Mouse (Mus musculus) intestine, postnatal 0 days (tissue): ENCODE measurements around the gene Krt25. TPM values are rescaled to one million over a fixed set of nuclear protein-coding genes. Genes with fewer than 3 reads are reported as not detected.

Experiments used
- ATAC-seq: fragments of 200-750 bp; cut with Nextera tagmentation; 2 replicates; pipeline ENCODE4 v1.8.0; 2017; ENCODE audit warnings: mild to moderate bottlenecking, moderate TSS enrichment, moderate library complexity
- H3K27ac ChIP-seq: fragments of 300-500 bp; sonication (generic); 2 replicates; pipeline ENCODE4 v1.5.1; 2014; ENCODE audit warnings: mild to moderate bottlenecking, low read depth, low read length, moderate library complexity
- H3K27me3 ChIP-seq: fragments of 300-500 bp; sonication (generic); replicated peaks from 2 replicates; pipeline ENCODE4 v1.6.1; 2014; ENCODE audit warnings: low read length, mixed read lengths; ENCODE audit not compliant: control insufficient read depth, insufficient read depth
- H3K36me3 ChIP-seq: fragments of 300-500 bp; sonication (generic); 2 replicates; pipeline ENCODE4 v1.6.1; 2014; ENCODE audit warnings: mild to moderate bottlenecking, moderate library complexity; ENCODE audit not compliant: control insufficient read depth, insufficient read depth
- H3K4me1 ChIP-seq: fragments of 300-500 bp; sonication (generic); replicated peaks from 2 replicates; pipeline ENCODE4 v1.6.1; 2014; ENCODE audit warnings: antibody characterized with exemption, low read length, mixed read lengths; ENCODE audit not compliant: control insufficient read depth, insufficient read depth
- H3K4me2 ChIP-seq: fragments of 300-500 bp; sonication (generic); replicated peaks from 2 replicates; pipeline ENCODE4 v1.6.1; 2014; ENCODE audit warnings: low read depth, mild to moderate bottlenecking, moderate library complexity
- H3K4me3 ChIP-seq: fragments of 300-500 bp; sonication (generic); 2 replicates; pipeline ENCODE4 v1.5.1; 2014; ENCODE audit warnings: low read depth, low read length
- H3K9ac ChIP-seq: fragments of 300-500 bp; sonication (generic); 2 replicates; pipeline ENCODE4 v1.6.1; 2014; ENCODE audit warnings: mild to moderate bottlenecking, low read depth, low read length
- H3K9me3 ChIP-seq: fragments of 300-500 bp; sonication (generic); 2 replicates; pipeline ENCODE4 v1.6.1; 2016; ENCODE audit warnings: mixed run types; ENCODE audit not compliant: control insufficient read depth
- CTCF ChIP-seq: sonication (generic); IDR thresholded peaks from 2 replicates; pipeline ENCODE4 v1.5.1; 2016; ENCODE audit warnings: low read depth, mild to moderate bottlenecking, control low read depth, antibody characterized with exemption, moderate library complexity
- WGBS: fragments of 180-500 bp; shearing (Covaris S2); extraction: QIAGEN DNeasy Blood & Tissue Kit; methylation state at CpG from one replicate; pipeline ENCODE4 v1.1.7; 2014; 5-methylcytosine and 5-hydroxymethylcytosine counted together
- polyA plus RNA-seq: library from polyadenylated mRNA; unstranded; fragments of >200 nt; fragmentation: Nextera tagmentation; extraction: Ambion mirVana; gene quantifications from 2 replicates; pipeline ENCODE4 v1.2.1, GENCODE M21; 2015

The Krt25 gene
- polyA plus RNA-seq = 0.26 and 0.52 TPM in 2 replicates

GRCm38 (mm10) chr11:99322851-99323250, at the start of gene Krt25:
TSS of gene Krt25 (minus strand) at chr11:99322951.
- no peak within 1 kb of the TSS for H3K4me3 ChIP-seq
- ATAC-seq = no peak
- WGBS = 91% methylated on average over 11 of the region's 11 CpGs

DNA sequence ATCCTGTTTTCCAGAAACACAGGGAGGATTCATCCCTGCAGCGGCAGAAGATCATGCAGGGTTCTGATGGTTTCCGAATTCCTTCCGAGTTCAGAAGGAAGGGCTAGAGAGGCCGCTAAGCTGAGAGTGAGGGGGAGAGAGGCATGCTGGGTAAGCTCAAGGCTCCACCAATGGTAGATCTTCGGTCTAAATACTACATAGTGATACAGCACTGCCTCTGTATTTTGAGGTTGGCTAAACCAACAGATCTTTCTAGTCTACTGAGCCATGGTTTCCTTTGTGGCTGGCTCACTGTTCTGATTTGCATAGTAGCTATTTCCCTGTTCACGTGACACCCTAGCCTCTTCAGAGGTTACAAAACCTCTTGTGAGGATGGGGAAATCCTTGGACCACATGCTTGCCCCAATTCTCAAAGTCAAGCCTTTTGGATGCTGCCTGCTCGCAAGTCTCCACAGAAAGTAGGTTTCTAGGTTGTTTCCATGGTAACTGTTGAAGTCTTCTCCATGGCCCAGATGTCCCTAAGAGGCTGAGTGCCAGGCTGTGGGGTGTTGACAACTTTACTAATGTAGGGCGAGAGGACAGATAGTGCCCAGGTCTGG, 47.2 kb upstream of the Krt25 start:
- no peak for ATAC-seq
- H3K9me3 ChIP-seq = no peaks in the 10 kb centered on the region
- no peak overlapping the region for H3K4me2 ChIP-seq
- 86% methylated on average over 8 of the region's 8 CpGs for WGBS
- no peak for TF ChIP-seq CTCF
- H3K36me3 ChIP-seq = no peaks in the 10 kb centered on the region
- H3K27ac ChIP-seq = no peak overlapping the region
- no peaks in the 10 kb centered on the region for H3K27me3 ChIP-seq
- no peaks in the 10 kb centered on the region for H3K4me1 ChIP-seq
- no peak overlapping the region for H3K9ac ChIP-seq
- no peak overlapping the region for H3K4me3 ChIP-seq

More at GRCm38 (mm10) chr11:99322851-99323250, at the start of gene Krt25:
- no peaks in the 10 kb centered on the region for H3K36me3 ChIP-seq
- TF ChIP-seq CTCF = no peak
- no peak within 1 kb of the TSS for H3K9ac ChIP-seq
- H3K4me1 ChIP-seq = no peaks in the 10 kb centered on the region
- no peaks in the 10 kb centered on the region for H3K9me3 ChIP-seq
- 0 out of 2 replicates have a peak, but pooled peaks cover 3% of the 10 kb centered on the region for H3K27me3 ChIP-seq
- H3K4me2 ChIP-seq = no peak within 1 kb of the TSS
- no peak within 1 kb of the TSS for H3K27ac ChIP-seq

DNA sequence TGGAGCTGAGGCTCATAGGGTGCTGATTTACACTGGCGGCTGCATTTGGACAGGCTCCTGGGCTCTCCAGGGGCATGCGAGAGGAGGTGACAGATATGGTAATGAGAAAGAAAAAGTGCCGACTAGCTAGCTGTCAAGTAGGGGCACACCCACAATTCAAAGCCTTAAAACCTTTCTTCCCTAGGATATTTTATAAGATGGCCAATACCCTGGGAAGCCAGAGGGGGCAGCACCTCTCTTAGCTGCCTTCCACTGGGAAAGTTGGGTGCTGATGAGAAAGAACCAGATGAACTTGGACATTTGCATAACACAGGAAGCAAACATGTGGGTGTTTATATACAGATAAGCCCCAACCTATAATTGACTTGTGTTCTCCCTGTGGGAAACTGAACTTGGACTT, 46.5 kb upstream of the Krt25 start:
- Histone ChIP-seq H3K4me1 (no peaks in the 10 kb centered on the region), H3K4me2 (no peak overlapping the region), H3K36me3 (no peaks in the 10 kb centered on the region), H3K9ac (no peak overlapping the region), H3K9me3 (no peaks in the 10 kb centered on the region), H3K27ac (no peak overlapping the region), H3K27me3 (no peaks in the 10 kb centered on the region), H3K4me3 (no peak overlapping the region)
- peak; percentile 74 for TF ChIP-seq CTCF
- ATAC-seq = no peak
- 10% methylated on average over 3 of the region's 3 CpGs for WGBS

DNA sequence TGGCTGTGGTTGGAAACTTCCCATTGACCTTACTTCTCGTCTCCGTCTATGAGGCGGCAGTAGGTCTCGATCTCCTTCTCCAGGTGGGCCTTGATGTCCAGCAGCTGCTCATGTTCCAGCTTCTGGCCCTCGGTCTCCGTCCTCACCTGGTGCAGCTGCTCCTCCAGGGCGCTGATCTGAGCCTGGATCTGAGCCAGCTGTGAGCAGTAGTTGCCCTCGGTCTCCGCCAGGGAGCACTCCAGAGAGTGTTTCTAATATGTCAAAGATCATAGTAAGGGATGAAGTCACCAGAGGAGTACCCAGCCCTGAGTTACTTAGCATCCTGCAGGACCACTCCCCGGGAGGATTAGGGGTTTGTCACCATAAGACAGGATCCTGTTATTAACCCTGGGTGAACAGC, 44.0 kb upstream of the Krt25 start:
- Histone ChIP-seq H3K27ac (no peak overlapping the region), H3K9ac (no peak overlapping the region)
- no peak for ATAC-seq

GRCm38 (mm10) chr11:99364412-99364811, 41.7 kb upstream of the Krt25 start:
- H3K4me3 ChIP-seq = no peak overlapping the region
- H3K36me3 ChIP-seq = no peaks in the 10 kb centered on the region
- H3K4me1 ChIP-seq = no peaks in the 10 kb centered on the region
- H3K27me3 ChIP-seq = no peaks in the 10 kb centered on the region
- no peaks in the 10 kb centered on the region for H3K9me3 ChIP-seq
- no peak for ATAC-seq
- WGBS = 21% methylated on average over 9 of the region's 9 CpGs
- peak; percentile 79 for TF ChIP-seq CTCF
- no peak overlapping the region for H3K4me2 ChIP-seq
- no peak overlapping the region for H3K27ac ChIP-seq
- H3K9ac ChIP-seq = no peak overlapping the region

More for the DNA sequence above, 44.0 kb upstream of the Krt25 start:
- TF ChIP-seq CTCF = peak; percentile 41; the same call in 1 of the 2 replicates
- WGBS = 42% methylated on average over 10 of the region's 10 CpGs
- H3K4me2 ChIP-seq = no peak overlapping the region
- no peak overlapping the region for H3K4me3 ChIP-seq
- H3K4me1 ChIP-seq = no peaks in the 10 kb centered on the region
- no peaks in the 10 kb centered on the region for H3K9me3 ChIP-seq
- H3K27me3 ChIP-seq = no peaks in the 10 kb centered on the region
- H3K36me3 ChIP-seq = no peaks in the 10 kb centered on the region

- H3K4me3 ChIP-seq = no peak overlapping the region
- H3K4me1 ChIP-seq = no peaks in the 10 kb centered on the region
- H3K27ac ChIP-seq = no peak overlapping the region
- H3K36me3 ChIP-seq = no peaks in the 10 kb centered on the region
- WGBS = 60% methylated on average over 8 of the region's 8 CpGs
- H3K9ac ChIP-seq = no peak overlapping the region
- H3K4me2 ChIP-seq = no peak overlapping the region
- ATAC-seq = no peak
- TF ChIP-seq CTCF = no peak
- no peaks in the 10 kb centered on the region for H3K27me3 ChIP-seq
- no peaks in the 10 kb centered on the region for H3K9me3 ChIP-seq
Observed at GRCm38 (mm10) chr11:99361423-99361822, 38.7 kb upstream of the Krt25 start.
